Mouse (Mus musculus): ENCODE data around the gene Mr1. TPM values are rescaled to one million over a fixed set of nuclear protein-coding genes. Genes with fewer than 3 reads are reported as not detected.

The Mr1 gene
- polyA plus RNA-seq, 1 experiment from 2014 or later: 0.79 TPM

- Histone ChIP-seq H3K4me1 (replicated peaks) (peaks cover 49% of the 10 kb centered on the region), H3K4me2 (replicated peaks) (no peak overlapping the region), H3K9ac (replicated peaks) (no peak overlapping the region), H3K27me3 (0 out of 2 replicates have a peak, but pooled peaks cover 4% of the 10 kb centered on the region), H3K36me3 (no peaks in the 10 kb centered on the region), H3K9me3 (peaks cover 4% of the 10 kb centered on the region; the same call in 1 of the 2 replicates), H3K27ac (peak overlapping the region; percentile 44; the same call in 1 of the 2 replicates), H3K4me3 (replicated peaks) (no peak overlapping the region)
- no peak for ATAC-seq
- WGBS: 76% methylated on average over 3 of the region's 3 CpGs
These were observed 68.9 kb downstream of the Mr1 start for GRCm38 (mm10) chr1:155077675-155078074.

Other genes with a start within 250 kb of the Mr1 start
- gene Ier5, start 47.2 kb downstream of the Mr1 start, polyA plus RNA-seq (2015; fragmentation: Nextera tagmentation; extraction: Ambion mirVana): 5.9 and 9.4 TPM in 2 replicates
- gene Stx6, start 11.9 kb upstream of the Mr1 start, polyA plus RNA-seq (2015; fragmentation: Nextera tagmentation; extraction: Ambion mirVana): 117 and 128 TPM in 2 replicates
- gene BC034090, start 97.6 kb upstream of the Mr1 start, polyA plus RNA-seq (2015; fragmentation: Nextera tagmentation; extraction: Ambion mirVana): 3.9 and 5.5 TPM in 2 replicates

Measured in midbrain, embryonic 13.5 days (tissue).